Mouse (Mus musculus): ENCODE data around the gene Oaz3. TPM values are rescaled to one million over a fixed set of nuclear protein-coding genes. Genes with fewer than 3 reads are reported as not detected.

Oaz3 gene
- total RNA-seq, 2 experiments from 2014 or later: not detected

GRCm38 (mm10) chr3:94389420-94389819 lies 54.3 kb downstream of the Oaz3 start:
- no peak for DNase-seq (ENCODE audit: low spot score in 2 of 2)

DNA sequence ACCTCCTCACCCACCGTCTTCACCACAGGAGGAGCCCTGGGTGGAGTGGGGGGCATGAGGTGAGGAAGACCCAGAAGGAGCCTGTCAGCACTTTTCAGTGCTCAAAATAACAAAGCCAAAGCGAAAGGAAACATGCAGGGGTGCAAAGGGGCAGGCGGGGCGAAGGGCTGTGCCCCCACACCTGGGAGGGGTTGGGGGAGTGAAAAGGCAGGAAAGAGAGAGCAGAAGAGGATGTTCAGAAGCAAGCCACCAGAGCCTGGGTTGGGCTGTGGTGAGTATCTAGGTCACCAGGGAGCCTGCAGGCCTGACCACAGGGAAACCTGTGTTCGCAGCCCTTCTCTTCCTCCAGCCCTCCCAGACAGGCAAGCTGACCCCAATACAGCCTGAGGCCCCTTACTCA lies 55.7 kb downstream of the Oaz3 start:
- DNase-seq (ENCODE audit: low spot score in 2 of 2): no peak

DNA sequence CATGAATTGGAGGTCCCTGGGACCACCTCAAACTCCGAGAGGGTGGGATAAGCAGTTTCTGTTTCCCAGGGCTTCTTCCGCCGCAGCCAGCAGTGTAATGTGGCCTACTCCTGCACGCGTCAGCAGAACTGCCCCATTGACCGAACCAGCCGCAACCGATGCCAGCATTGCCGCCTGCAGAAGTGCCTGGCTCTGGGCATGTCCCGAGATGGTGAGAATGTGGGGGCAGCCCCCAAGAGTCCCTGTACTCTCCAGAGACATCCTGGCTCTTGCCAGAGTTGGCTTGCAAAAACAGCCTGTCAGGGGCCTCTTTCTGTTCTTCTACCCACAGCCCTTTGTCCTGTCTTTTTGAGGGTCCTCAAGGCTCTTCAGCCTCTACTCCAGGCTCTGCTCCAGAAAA lies 56.3 kb downstream of the Oaz3 start:
- no peak for DNase-seq (ENCODE audit: low spot score in 2 of 2)

GRCm38 (mm10) chr3:94386671-94387070 lies 57.0 kb downstream of the Oaz3 start:
- DNase-seq (ENCODE audit: low spot score in 2 of 2): no peak

DNA sequence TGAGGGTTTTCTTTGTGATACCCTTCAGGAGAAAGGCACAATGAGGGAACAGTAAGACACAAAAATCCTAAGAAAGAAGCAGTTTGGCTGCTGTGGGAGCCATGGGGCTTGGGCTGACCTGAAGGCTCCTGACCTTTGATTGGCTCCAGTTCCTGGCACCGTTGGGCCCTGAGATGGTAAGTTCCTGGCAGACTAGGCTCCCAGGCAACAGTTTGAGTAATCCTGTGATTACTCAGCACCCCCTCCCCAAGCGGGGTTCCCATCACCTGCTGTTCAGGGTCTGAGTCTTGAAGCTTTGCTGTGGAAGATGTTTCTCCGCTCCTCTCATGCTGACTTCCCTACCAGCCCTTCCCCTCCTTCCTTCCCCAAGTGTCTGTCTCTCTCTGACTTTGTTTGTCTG lies 60.2 kb downstream of the Oaz3 start:
- no peak for DNase-seq (ENCODE audit: low spot score in 2 of 2)

Other genes with a start within 250 kb of the Oaz3 start
- gene Gm5286, start 247.2 kb downstream of the Oaz3 start, total RNA-seq (2021): not detected
- gene Gm4778, start 179.9 kb downstream of the Oaz3 start, total RNA-seq (2021): not detected
- gene Them4, start 133.8 kb downstream of the Oaz3 start, total RNA-seq (2021): 10 to 100 TPM; 27.9 to 33.4 TPM
- gene Them5, start 101.8 kb downstream of the Oaz3 start, total RNA-seq (2021): not detected
- gene C2cd4d, start 81.5 kb downstream of the Oaz3 start, total RNA-seq (2021): under 1 TPM in 1 of 2 experiments, not detected in 1; 0.46 TPM
- under 1 TPM; 0.16 to 0.62 TPM for gene Rorc, start 71.1 kb downstream of the Oaz3 start, total RNA-seq (2021)
- 1 to 10 TPM; 1.3 to 1.5 TPM for gene Lingo4, start 45.4 kb downstream of the Oaz3 start, total RNA-seq (2021)
- 10 to 100 TPM; 43.9 to 47.7 TPM for gene Tdrkh, start 30.6 kb downstream of the Oaz3 start, total RNA-seq (2021)
- gene Mrpl9, start 597 bp downstream of the Oaz3 start, total RNA-seq (2021): 10 to 100 TPM; 45.3 to 48.8 TPM
- gene Celf3, start 34.4 kb upstream of the Oaz3 start, total RNA-seq (2021): 100 to 1,000 TPM; 222 to 249 TPM
- 1 to 10 TPM; 5.7 to 8.8 TPM for gene Riiad1, start 36.4 kb upstream of the Oaz3 start, total RNA-seq (2021)
- 10 to 100 TPM; 80.2 to 88.8 TPM for gene Snx27, start 138.8 kb upstream of the Oaz3 start, total RNA-seq (2021)
- not detected for gene Gm10972, start 199.2 kb upstream of the Oaz3 start, total RNA-seq (2021)
- gene Tuft1, start 215.0 kb upstream of the Oaz3 start, total RNA-seq (2021): 1 to 10 TPM; 2.6 to 3.1 TPM
- gene Selenbp2, start 249.6 kb upstream of the Oaz3 start, total RNA-seq (2021): not detected